29 mouse cellular contexts compared by ENCODE assay signal in the genomic region with DNA sequence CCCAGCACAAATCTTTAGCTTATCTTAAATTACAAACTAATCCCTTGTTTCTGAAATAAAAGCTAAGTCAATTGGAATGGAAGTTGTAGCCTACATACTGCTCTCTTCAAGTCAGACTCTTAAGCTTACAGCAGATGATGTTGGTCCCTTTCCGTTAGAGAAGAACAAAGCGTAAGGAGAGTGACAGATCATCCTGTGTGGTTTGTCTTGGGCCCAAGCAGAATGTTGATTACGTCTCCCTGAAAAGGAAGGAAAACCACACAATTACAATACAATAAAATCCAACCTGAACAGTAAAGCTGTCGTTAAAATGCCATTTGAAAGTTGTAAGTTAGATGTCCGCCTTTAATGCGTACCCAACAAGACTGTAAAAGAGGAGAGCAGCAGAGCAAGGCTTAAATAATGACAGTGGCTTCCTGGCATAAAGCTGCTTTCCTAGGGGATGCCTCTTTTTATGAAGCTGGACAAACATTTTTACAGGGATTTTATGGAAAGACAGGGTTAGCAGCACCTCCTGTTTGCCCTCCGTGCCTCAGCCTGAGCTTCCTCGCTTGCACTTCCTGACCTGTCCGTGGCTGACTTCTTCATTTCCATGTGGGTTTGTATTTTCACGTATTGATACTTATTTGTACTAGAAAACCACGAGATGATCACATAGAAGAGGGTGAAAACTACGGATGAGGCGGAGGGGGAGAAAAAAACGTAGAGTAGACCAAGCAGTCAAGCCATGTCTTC. TPM values are rescaled to one million over a fixed set of nuclear protein-coding genes. Genes with fewer than 3 reads are reported as not detected.
A peak's percentile ranks its signal among the peaks of the same experiment; 100 is the strongest.
DNase-seq lines count a peak whose midpoint lies in the region; ATAC-seq and TF ChIP-seq lines count a peak whose summit lies in the region.
"Had no signal": no experiment of that assay in that cellular context is flagged by ENCODE, and none has a peak within 500 bp of the region (broad histone marks: within the 10 kb centered on the region; RNA-seq: fewer than 3 reads in every experiment).

No protein-coding gene starts in this region.

- no peak overlapping the region for H3K4me2 ChIP-seq in heart, postnatal 0 days (ENCODE audit: low read depth, low read length)
- H3K4me2 ChIP-seq in liver, embryonic 12.5 days: peak overlapping the region; percentile 14; the same call in 1 of the 2 replicates
- H3K4me2 ChIP-seq: heart, embryonic 13.5 days; hindbrain, embryonic 14.5 days; intestine, embryonic 15.5 days; midbrain, embryonic 12.5 days had no signal

- no peak overlapping the region for H3K9ac ChIP-seq in heart, postnatal 0 days (replicated peaks; ENCODE audit: low read depth, low read length)
- H3K9ac ChIP-seq in liver, embryonic 12.5 days: no peak overlapping the region
- H3K9ac ChIP-seq: heart, embryonic 13.5 days; hindbrain, embryonic 14.5 days; intestine, embryonic 15.5 days; midbrain, embryonic 12.5 days had no signal

- no peaks in the 10 kb centered on the region for H3K27me3 ChIP-seq in heart, postnatal 0 days (ENCODE audit: control insufficient read depth, insufficient read depth, low read length)
- no peaks in the 10 kb centered on the region for H3K27me3 ChIP-seq in liver, embryonic 12.5 days (replicated peaks)
- H3K27me3 ChIP-seq: heart, embryonic 13.5 days; intestine, embryonic 15.5 days; midbrain, embryonic 12.5 days had no signal

- 74% methylated on average over 14 of the region's 14 CpGs for WGBS in heart, postnatal 0 days
- 40% methylated on average over 14 of the region's 14 CpGs for WGBS in liver, embryonic 12.5 days (ENCODE audit: insufficient replicate concordance)

- no peak for ATAC-seq in heart, postnatal 0 days (ENCODE audit: insufficient read depth, low read depth)
- peak; percentile 19 for ATAC-seq in activated CD4-positive, CD25-positive, alpha-beta regulatory T cell, adult 4 months
- ATAC-seq in liver, embryonic 12.5 days: no peak
- ATAC-seq: forebrain, embryonic 16.5 days; intestine, embryonic 15.5 days; lung, postnatal 0 days had no signal

- no peaks in the 10 kb centered on the region for H3K4me1 ChIP-seq in heart, postnatal 0 days (ENCODE audit: control insufficient read depth, insufficient read depth)
- no peaks in the 10 kb centered on the region for H3K4me1 ChIP-seq in liver, embryonic 12.5 days
- H3K4me1 ChIP-seq: forebrain, embryonic 10.5 days; heart, embryonic 13.5 days; intestine, embryonic 15.5 days; midbrain, embryonic 12.5 days had no signal

- no peak for TF ChIP-seq CTCF in heart, postnatal 0 days (IDR thresholded peaks at IDR 0.05; ENCODE audit: low read depth)

- peak overlapping the region; percentile 20; the same call in 1 of the 2 replicates for H3K27ac ChIP-seq in heart, postnatal 0 days (ENCODE audit: low read depth)
- H3K27ac ChIP-seq in liver, embryonic 12.5 days: no peak overlapping the region
- H3K27ac ChIP-seq: forebrain, embryonic 10.5 days; heart, adult 2 months; heart, embryonic 13.5 days; hindbrain, embryonic 14.5 days; intestine, embryonic 15.5 days; layer of hippocampus, adult 2 months; midbrain, embryonic 12.5 days had no signal

- no peak for DNase-seq in heart, postnatal 0 days (ENCODE audit: low spot score)
- no peak for DNase-seq in heart, adult 18-20 months
- peak; percentile 66 for DNase-seq in 416B (ENCODE audit: low read depth)
- no peak for DNase-seq in kidney, postnatal 4 days
- no peak for DNase-seq in left cerebral cortex, adult 8-10 months (ENCODE audit: low spot score in 2 of 2)
- no peak for DNase-seq in kidney, adult 8-10 months
- DNase-seq: adrenal gland, postnatal 14 days; cerebellum, adult 9-11 months; gastrocnemius, postnatal 14 days; heart, adult 2 months; kidney, adult 9 months; kidney, postnatal 14 days; right cerebral cortex, postnatal 25 days; spleen, adult 18-20 months had no signal

- no peaks in the 10 kb centered on the region for H3K9me3 ChIP-seq in heart, postnatal 0 days (replicated peaks; ENCODE audit: control insufficient read depth, low read length)
- H3K9me3 ChIP-seq in liver, embryonic 12.5 days (replicated peaks): no peaks in the 10 kb centered on the region
- H3K9me3 ChIP-seq: forebrain, embryonic 10.5 days; heart, embryonic 13.5 days; intestine, embryonic 15.5 days; midbrain, embryonic 12.5 days had no signal

- no peak overlapping the region for H3K4me3 ChIP-seq in heart, postnatal 0 days (ENCODE audit: low read depth, low read length)
- H3K4me3 ChIP-seq in liver, embryonic 12.5 days: no peak overlapping the region
- H3K4me3 ChIP-seq: forebrain, embryonic 10.5 days; heart, adult 2 months; heart, embryonic 13.5 days; intestine, embryonic 15.5 days; layer of hippocampus, adult 2 months; midbrain, embryonic 12.5 days had no signal

- TF ChIP-seq EP300 in heart, postnatal 0 days (IDR thresholded peaks at IDR 0.05; ENCODE audit: low read depth): no peak

- H3K36me3 ChIP-seq in heart, postnatal 0 days (replicated peaks; ENCODE audit: control insufficient read depth, insufficient read depth, low read length): no peaks in the 10 kb centered on the region
- no peaks in the 10 kb centered on the region for H3K36me3 ChIP-seq in liver, embryonic 12.5 days
- H3K36me3 ChIP-seq: heart, embryonic 13.5 days; intestine, embryonic 15.5 days had no signal

RNA-seq across cellular contexts. Expression of a gene that starts 12.6 kb away (rescaled TPM):
- not detected in 2 replicates for total RNA-seq in heart, postnatal 0 days (2014; rRNA removed; ENCODE audit: low replicate concordance)
- not detected in 2 replicates for polyA plus RNA-seq in heart, postnatal 0 days (2015; fragmentation: Nextera tagmentation; extraction: Ambion mirVana)
- not detected for total RNA-seq in heart, adult 18-20 months (2021)
- not detected for polyA plus RNA-seq in activated CD4-positive, CD25-positive, alpha-beta regulatory T cell, adult 4 months (2017; shearing (Covaris generic))
- not detected in 2 replicates for polyA plus RNA-seq in liver, embryonic 12.5 days (2016; fragmentation: Nextera tagmentation; extraction: Ambion mirVana)
- 1 to 10 TPM in 3 of 4 experiments, under 1 TPM in 1; 1.00 to 2.7 (median 1.4) TPM for total RNA-seq in left cerebral cortex, adult 8-10 months (2022)
- total RNA-seq: adrenal gland, postnatal 14 days; gastrocnemius, postnatal 14 days; heart, adult 2 months; heart, postnatal 25 days; MEL; monocyte, adult 5-6 weeks had no signal
- polyA plus RNA-seq: forebrain, embryonic 10.5 days; heart, adult 2 months; liver, embryonic 16.5 days; lung, postnatal 0 days; midbrain, embryonic 12.5 days; neural tube, embryonic 11.5 days had no signal
